Comparison of ENCODE assay signal across 21 mouse cellular contexts in the genomic region with DNA sequence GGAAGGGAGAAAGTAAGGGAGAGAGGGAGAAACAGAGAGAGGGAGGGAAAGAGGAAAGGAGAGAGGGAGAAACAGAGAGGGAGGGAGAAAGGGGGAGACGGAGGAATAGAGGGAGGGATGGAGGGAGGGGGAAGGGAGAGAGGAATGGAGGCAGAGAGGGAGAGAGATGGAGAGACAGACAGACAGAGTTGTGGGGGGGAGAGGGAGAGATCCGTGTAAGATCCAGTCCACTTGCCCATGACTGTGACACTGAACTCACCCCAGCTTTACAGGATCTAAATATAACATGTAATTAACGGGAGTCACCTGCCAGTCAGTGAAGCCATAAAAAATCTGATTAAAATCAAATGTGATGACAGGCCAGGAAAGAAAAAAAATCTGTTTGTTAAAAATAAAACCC.
"Had no signal": no experiment of that assay in that cellular context is flagged by ENCODE, and none has a peak within 500 bp of the region (broad histone marks: within the 10 kb centered on the region; RNA-seq: fewer than 3 reads in every experiment).

No protein-coding gene starts in this region.

- H3K9ac ChIP-seq: forebrain, embryonic 15.5 days; forebrain, postnatal 0 days; heart, embryonic 12.5 days; hindbrain, embryonic 12.5 days; hindbrain, embryonic 14.5 days; intestine, embryonic 15.5 days; limb, embryonic 15.5 days; liver, embryonic 12.5 days had no signal

- H3K9me3 ChIP-seq: forebrain, embryonic 15.5 days; heart, embryonic 10.5 days; heart, embryonic 12.5 days; hindbrain, embryonic 10.5 days; hindbrain, embryonic 12.5 days; intestine, embryonic 15.5 days; limb, embryonic 15.5 days; liver, embryonic 12.5 days had no signal

- H3K4me3 ChIP-seq: forebrain, embryonic 15.5 days; heart, embryonic 10.5 days; heart, embryonic 12.5 days; hindbrain, embryonic 10.5 days; hindbrain, embryonic 12.5 days; intestine, embryonic 15.5 days; layer of hippocampus, adult 2 months; left cerebral cortex, adult 2 months; limb, embryonic 15.5 days; liver, embryonic 12.5 days had no signal

- ATAC-seq: forebrain, embryonic 15.5 days; forebrain, postnatal 0 days; hindbrain, embryonic 16.5 days; inflammation-experienced regulatory T-cells, adult 6 months; intestine, embryonic 15.5 days; intestine, postnatal 0 days; liver, embryonic 12.5 days had no signal

- H3K27me3 ChIP-seq: forebrain, embryonic 15.5 days; heart, embryonic 12.5 days; hindbrain, embryonic 12.5 days; intestine, embryonic 15.5 days; limb, embryonic 15.5 days; liver, embryonic 12.5 days had no signal

- H3K4me1 ChIP-seq: hindbrain, embryonic 10.5 days; hindbrain, embryonic 12.5 days; intestine, embryonic 15.5 days; liver, embryonic 12.5 days had no signal

- DNase-seq: forebrain, postnatal 0 days; gastrocnemius, postnatal 14 days; gastrocnemius, postnatal 36 days; heart, adult 18-20 months; heart, postnatal 10 days; heart, postnatal 4 days; kidney, adult 18-20 months had no signal

- H3K4me2 ChIP-seq: forebrain, embryonic 15.5 days; heart, embryonic 12.5 days; hindbrain, embryonic 12.5 days; hindbrain, embryonic 14.5 days; intestine, embryonic 15.5 days; limb, embryonic 15.5 days; liver, embryonic 12.5 days had no signal

- H3K36me3 ChIP-seq: forebrain, embryonic 15.5 days; heart, embryonic 10.5 days; heart, embryonic 12.5 days; hindbrain, embryonic 12.5 days; intestine, embryonic 15.5 days; limb, embryonic 15.5 days; liver, embryonic 12.5 days had no signal

- H3K27ac ChIP-seq: forebrain, embryonic 15.5 days; heart, embryonic 10.5 days; hindbrain, embryonic 10.5 days; hindbrain, embryonic 12.5 days; hindbrain, embryonic 14.5 days; intestine, embryonic 15.5 days; layer of hippocampus, adult 2 months; left cerebral cortex, adult 2 months; limb, embryonic 15.5 days; liver, embryonic 12.5 days had no signal
